Mouse (Mus musculus) neutrophil, adult 5-6 weeks (primary cell): Measurements from ENCODE around the gene Golph3l. TPM values are rescaled to one million over a fixed set of nuclear protein-coding genes. Genes with fewer than 3 reads are reported as not detected.
A peak's percentile ranks its signal among the peaks of the same experiment; 100 is the strongest.
"Not testable (repeated sequence)": the region's sequence is repeated elsewhere in the genome, so short reads cannot be mapped to it uniquely, and the experiment has no call there.

Experiments
- ATAC-seq: fragments of 151-379, 151-347 bp; 2 replicates; pipeline ENCODE4 v1.8.0; 2017; ENCODE audit warnings: mild to moderate bottlenecking, moderate TSS enrichment; ENCODE audit not compliant: insufficient number of reproducible peaks, poor library complexity, low FRiP score, severe bottlenecking; ENCODE audit errors: extremely low read depth
- total RNA-seq: library from RNA; stranded (forward); fragments of 200-1000 nt; gene quantifications from 2 replicates; pipeline ENCODE4 v1.2.3, GENCODE M21; 2017

Gene Golph3l
- total RNA-seq, 1 experiment from 2014 or later = 34.0 TPM

DNA sequence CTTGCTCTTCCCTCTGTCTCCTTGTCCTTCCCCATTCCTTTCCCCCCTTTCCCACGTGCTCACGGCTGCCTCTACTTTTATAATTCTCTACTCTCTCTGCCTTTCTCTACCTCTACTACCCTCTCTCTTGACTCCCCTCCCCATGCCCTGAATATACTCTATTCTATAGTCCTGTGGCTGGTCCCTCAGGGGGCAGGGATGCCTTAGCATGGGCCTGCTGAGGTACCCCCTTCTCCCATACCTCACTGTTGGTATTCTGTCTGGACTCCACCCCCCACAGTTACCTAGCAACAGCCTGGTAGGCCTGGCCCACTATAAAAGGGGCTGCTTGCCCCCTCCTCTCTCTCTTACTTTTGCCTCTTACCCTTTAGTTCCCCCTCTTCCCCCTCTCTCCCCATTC lies 34.8 kb downstream of the Golph3l start:
- ATAC-seq = no peak

- ATAC-seq = not testable (repeated sequence)
These were observed 35.3 kb downstream of the Golph3l start for GRCm38 (mm10) chr3:95623991-95624515.

- ATAC-seq = peak; percentile 95
These were observed 36.1 kb downstream of the Golph3l start, which contains the start of gene Ensa for GRCm38 (mm10) chr3:95624628-95625503. Gene Ensa, plus strand, starts transcription at chr3:95624993.

DNA sequence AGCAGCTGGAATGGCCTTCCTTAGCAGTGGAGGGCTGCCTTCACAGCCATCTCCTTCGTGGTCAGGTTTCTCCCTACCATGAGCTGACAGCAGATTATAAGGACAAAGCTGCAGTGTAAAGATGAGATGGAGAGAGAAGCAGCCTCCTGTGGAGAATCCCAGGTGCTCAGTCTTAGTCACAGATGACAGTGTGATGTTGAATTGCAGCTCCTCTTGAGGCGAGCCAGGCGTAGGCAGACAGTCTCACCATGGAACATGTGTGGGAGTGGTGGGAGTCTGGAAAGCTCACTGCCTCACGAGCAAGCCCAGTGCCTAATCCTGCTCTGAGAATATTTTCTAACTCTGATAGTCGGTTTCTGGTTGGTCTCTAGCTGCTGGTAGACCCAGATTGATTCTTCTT lies 39.0 kb downstream of the Golph3l start:
- no peak for ATAC-seq

DNA sequence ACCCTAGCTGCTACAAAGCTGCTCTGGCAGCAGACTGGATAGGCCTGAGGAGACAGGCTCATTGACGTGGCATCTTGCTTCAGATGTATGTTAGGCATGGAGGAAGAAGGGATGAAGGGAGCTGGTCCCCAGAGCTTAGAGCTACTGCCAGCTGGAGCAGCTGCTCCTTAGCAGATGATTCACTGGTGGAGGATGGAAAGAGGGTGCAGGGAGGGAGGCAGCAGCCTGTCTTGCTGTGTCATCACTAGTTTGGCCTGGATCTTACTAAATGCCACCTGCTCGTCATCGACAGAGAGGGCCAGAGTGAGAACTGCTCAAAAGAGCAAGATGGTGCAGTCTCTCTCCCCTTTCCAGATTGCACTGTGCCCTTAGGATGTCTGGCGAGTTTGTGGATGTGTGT lies 41.0 kb downstream of the Golph3l start:
- no peak for ATAC-seq

- ATAC-seq = no peak
These were observed 42.1 kb downstream of the Golph3l start for GRCm38 (mm10) chr3:95630856-95631255.

DNA sequence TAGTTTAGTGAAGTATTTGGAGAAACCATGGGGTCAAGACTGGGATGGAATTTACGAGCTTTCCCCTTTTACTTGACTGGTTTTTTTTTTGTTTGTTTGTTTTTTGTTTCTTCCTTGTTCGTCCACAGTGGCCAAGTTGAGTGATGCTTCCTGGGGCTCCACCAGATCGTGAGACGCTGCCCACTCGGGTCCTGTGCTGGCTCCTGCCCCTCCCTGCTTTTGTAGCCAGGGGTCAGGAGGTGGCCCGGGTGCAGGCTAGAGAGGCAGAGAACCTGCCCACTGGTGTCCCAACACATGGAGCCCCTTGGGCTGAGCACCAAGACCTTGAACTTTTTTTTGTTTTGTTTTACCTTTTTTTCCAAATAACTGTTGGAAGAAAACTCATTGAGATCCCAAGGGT lies 42.6 kb downstream of the Golph3l start:
- ATAC-seq = no peak

GRCm38 (mm10) chr3:95632648-95633588 lies 44.2 kb downstream of the Golph3l start:
- ATAC-seq = peak; percentile 62

DNA sequence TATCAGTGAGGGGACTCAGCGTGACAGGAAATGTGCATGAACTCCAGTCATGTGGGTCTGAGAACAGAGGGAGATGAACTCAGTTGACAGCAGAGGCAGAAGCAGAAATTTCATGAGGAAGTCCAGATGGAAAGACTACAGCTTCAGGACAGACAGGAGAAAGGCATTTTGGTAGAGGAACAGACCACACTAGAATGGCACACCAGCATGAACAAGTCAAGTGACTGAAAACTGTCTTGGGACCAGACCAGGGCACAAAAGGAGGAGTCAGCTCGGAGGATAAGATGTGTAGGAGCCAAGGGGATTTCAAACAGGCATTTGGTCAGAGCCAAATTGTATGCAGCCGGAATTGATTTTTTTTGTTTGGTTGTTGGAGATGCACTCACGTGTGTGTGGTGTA lies 46.9 kb downstream of the Golph3l start:
- ATAC-seq = no peak

DNA sequence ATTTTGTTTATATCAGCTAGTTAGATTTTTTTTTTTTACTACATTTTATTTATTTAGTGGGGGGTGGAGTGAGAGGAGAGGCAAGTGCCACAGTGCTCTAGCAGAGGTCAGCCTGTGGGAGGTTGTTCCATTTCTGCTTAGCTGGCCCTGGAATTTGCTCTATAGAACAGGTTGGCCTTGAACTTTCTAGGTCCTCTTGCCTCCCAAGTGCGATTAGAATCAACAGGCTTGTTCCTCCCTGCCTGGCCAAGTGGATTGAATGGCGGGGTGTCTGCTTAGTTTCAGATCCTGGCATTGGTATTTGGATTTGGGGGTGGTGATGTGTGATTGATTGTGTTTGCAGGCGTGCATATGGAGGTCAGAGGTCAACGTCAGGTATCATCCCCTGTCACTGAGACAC lies 47.3 kb downstream of the Golph3l start:
- ATAC-seq = no peak

DNA sequence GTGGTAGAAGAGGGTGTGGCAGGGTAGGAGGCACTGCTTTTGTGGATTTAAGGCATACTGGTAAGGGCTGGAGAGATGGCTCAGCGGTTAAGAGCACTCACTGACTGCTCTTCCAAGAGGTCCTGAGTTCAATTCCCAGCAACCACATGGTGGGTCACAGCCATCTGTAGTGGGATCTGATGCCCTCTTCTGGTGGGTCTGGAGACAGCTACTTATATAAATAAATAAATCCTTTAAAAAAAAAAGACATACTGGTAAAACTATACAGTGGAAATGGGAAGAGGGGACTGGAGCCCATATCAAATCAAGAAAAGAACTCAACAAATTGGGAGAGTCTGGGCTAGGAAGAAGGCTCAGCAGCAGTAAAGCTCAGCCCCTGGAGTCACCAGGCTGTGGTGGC lies 51.0 kb downstream of the Golph3l start:
- ATAC-seq = no peak

DNA sequence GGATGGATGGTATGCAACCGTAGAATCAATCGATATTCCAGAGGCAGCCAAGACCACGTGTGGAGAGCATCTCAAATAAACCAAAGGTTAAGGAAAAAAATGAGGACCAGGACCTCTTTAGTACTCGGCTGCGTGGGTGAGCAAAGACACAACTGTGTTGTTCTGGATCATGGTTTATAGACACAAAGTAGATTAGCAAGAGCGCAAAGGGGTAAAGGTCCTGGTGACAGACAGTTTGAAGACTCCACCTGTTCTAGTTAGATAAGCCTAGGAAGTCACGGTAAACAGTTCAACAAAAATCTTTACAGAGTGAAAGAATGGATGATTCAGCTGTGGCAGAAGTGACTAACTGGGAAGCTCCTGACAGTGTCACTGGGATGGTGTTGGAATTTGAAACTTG lies 54.4 kb downstream of the Golph3l start:
- no peak for ATAC-seq

- ATAC-seq = peak; percentile 94
These were observed 56.8 kb downstream of the Golph3l start for GRCm38 (mm10) chr3:95645313-95646235.

DNA sequence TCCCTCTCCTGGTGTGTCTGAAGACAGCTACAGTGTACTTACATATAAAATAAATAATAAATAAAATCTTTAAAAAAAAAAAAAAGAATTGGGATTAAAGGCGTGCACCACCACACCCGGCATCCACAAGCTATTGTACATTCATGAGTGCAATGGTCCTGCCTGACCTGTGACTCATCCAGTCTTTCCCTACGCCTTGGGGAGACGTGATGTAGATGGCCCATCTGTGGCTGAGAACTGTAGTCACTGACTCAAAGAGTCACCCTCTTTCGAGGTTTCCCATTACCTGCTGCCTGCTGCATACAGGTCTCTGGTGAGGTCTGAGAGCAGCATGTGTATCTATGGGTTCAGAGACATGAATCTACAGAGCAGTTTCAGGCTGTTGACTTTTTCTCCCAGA lies 59.3 kb downstream of the Golph3l start:
- no peak for ATAC-seq

- peak; percentile 61 for ATAC-seq
These were observed 61.7 kb downstream of the Golph3l start for GRCm38 (mm10) chr3:95650276-95651032.

DNA sequence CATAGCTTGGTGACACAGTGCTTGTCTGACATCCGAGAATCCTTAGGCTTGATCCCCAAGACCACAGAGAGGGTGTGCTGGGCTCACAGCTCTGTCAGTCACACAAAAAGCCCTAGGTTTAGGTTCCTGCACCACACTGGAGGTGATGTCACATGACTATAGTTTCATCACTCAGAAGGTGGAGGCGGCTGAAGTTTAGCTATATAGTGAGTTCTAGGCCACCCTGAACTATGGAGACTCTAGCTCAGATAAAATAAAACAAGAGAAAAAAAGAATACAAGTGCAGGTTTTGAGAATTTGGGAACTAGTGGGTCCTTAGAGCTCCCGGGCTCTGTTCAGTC lies 62.3 kb downstream of the Golph3l start:
- peak; percentile 27 for ATAC-seq

- peak; percentile 16 for ATAC-seq
These were observed 62.9 kb downstream of the Golph3l start for GRCm38 (mm10) chr3:95651391-95652203.
